Mouse (Mus musculus) intestine, embryonic 16.5 days (tissue): ENCODE measurements around the gene D5Ertd579e. TPM values are rescaled to one million over a fixed set of nuclear protein-coding genes. Genes with fewer than 3 reads are reported as not detected.

ENCODE experiments used
- ATAC-seq: fragments of 200-750 bp; cut with Nextera tagmentation; 2 replicates; pipeline ENCODE4 v1.8.0; 2017; ENCODE audit warnings: moderate TSS enrichment, moderate library complexity
- H3K27ac ChIP-seq: fragments of 300-500 bp; sonication (generic); 2 replicates; pipeline ENCODE4 v1.5.1; 2014; ENCODE audit warnings: mild to moderate bottlenecking, low read length
- H3K27me3 ChIP-seq: fragments of 300-500 bp; sonication (generic); replicated peaks from 2 replicates; pipeline ENCODE4 v1.6.1; 2014; ENCODE audit warnings: low read length, control low read depth, mixed read lengths; ENCODE audit not compliant: control insufficient read depth, insufficient read depth
- H3K36me3 ChIP-seq: fragments of 300-500 bp; sonication (generic); 2 replicates; pipeline ENCODE4 v1.6.1; 2014; ENCODE audit warnings: low read length, control low read depth; ENCODE audit not compliant: control insufficient read depth, insufficient read depth
- H3K4me1 ChIP-seq: fragments of 300-500 bp; sonication (generic); 2 replicates; pipeline ENCODE4 v1.6.1; 2014; ENCODE audit warnings: low read length, control low read depth, mixed read lengths; ENCODE audit not compliant: control insufficient read depth, insufficient read depth
- H3K4me2 ChIP-seq: fragments of 300-500 bp; sonication (generic); 2 replicates; pipeline ENCODE4 v1.6.1; 2014; ENCODE audit warnings: low read depth, low read length, control low read depth
- H3K4me3 ChIP-seq: fragments of 300-500 bp; sonication (generic); 2 replicates; pipeline ENCODE4 v1.5.1; 2014; ENCODE audit warnings: mild to moderate bottlenecking, low read length
- H3K9ac ChIP-seq: fragments of 300-500 bp; sonication (generic); 2 replicates; pipeline ENCODE4 v1.6.1; 2014; ENCODE audit warnings: low read depth, low read length
- H3K9me3 ChIP-seq: fragments of 300-500 bp; sonication (generic); 2 replicates; pipeline ENCODE4 v1.6.1; 2016; ENCODE audit warnings: low read length, control low read depth; ENCODE audit not compliant: control insufficient read depth
- WGBS: fragments of 180-500 bp; shearing (Covaris S2); extraction: QIAGEN DNeasy Blood & Tissue Kit; methylation state at CpG from one replicate; pipeline ENCODE4 v1.1.7; 2014; 5-methylcytosine and 5-hydroxymethylcytosine counted together
- polyA plus RNA-seq: library from polyadenylated mRNA; unstranded; fragments of >200 nt; fragmentation: Nextera tagmentation; extraction: Ambion mirVana; gene quantifications from 2 replicates; pipeline ENCODE4 v1.2.1, GENCODE M21; 2015

D5Ertd579e gene
- polyA plus RNA-seq, 1 experiment from 2014 or later = 14.0 TPM

- Histone ChIP-seq H3K9me3 (no peaks in the 10 kb centered on the region), H3K4me3 (no peak overlapping the region), H3K27ac (peak overlapping the region; percentile 68), H3K9ac (no peak overlapping the region), H3K4me1 (peaks cover 31% of the 10 kb centered on the region), H3K27me3 (no peaks in the 10 kb centered on the region), H3K36me3 (no peaks in the 10 kb centered on the region), H3K4me2 (no peak overlapping the region)
- 59% methylated on average over 5 of the region's 5 CpGs for WGBS
- no peak for ATAC-seq
Measured at GRCm38 (mm10) chr5:36554496-36554895, 141.3 kb downstream of the D5Ertd579e start.

- Histone ChIP-seq H3K27ac (peak overlapping the region; percentile 68), H3K4me3 (no peak overlapping the region), H3K9ac (no peak overlapping the region), H3K36me3 (no peaks in the 10 kb centered on the region), H3K4me1 (peaks cover 27% of the 10 kb centered on the region), H3K27me3 (no peaks in the 10 kb centered on the region), H3K4me2 (no peak overlapping the region), H3K9me3 (no peaks in the 10 kb centered on the region)
- peak; percentile 45 for ATAC-seq
- WGBS = 61% methylated on average over 4 of the region's 4 CpGs
Measured at GRCm38 (mm10) chr5:36553886-36554285, 141.9 kb downstream of the D5Ertd579e start.

- Histone ChIP-seq H3K27ac (no peak overlapping the region), H3K4me3 (no peak overlapping the region), H3K9ac (no peak overlapping the region), H3K4me1 (peaks cover 24% of the 10 kb centered on the region), H3K36me3 (no peaks in the 10 kb centered on the region), H3K4me2 (no peak overlapping the region), H3K27me3 (no peaks in the 10 kb centered on the region), H3K9me3 (no peaks in the 10 kb centered on the region)
- 68% methylated on average over 2 of the region's 2 CpGs for WGBS
- no peak for ATAC-seq
Measured at GRCm38 (mm10) chr5:36553056-36553606, 142.7 kb downstream of the D5Ertd579e start.

GRCm38 (mm10) chr5:36552391-36552790, 143.4 kb downstream of the D5Ertd579e start:
- Histone ChIP-seq H3K27me3 (no peaks in the 10 kb centered on the region), H3K36me3 (no peaks in the 10 kb centered on the region), H3K4me3 (no peak overlapping the region), H3K9me3 (no peaks in the 10 kb centered on the region), H3K9ac (no peak overlapping the region), H3K27ac (no peak overlapping the region), H3K4me2 (no peak overlapping the region), H3K4me1 (peaks cover 21% of the 10 kb centered on the region)
- ATAC-seq = no peak
- WGBS = 77% methylated on average over 4 of the region's 4 CpGs

Other genes starting within 250 kb of the D5Ertd579e start
- gene Grpel1, start 231.0 kb downstream of the D5Ertd579e start, polyA plus RNA-seq = 76.1 and 80.0 TPM in 2 replicates
- 1.6 TPM in 2 replicates for gene Tada2b, start 211.7 kb downstream of the D5Ertd579e start, polyA plus RNA-seq
- gene Ccdc96, start 211.4 kb downstream of the D5Ertd579e start, polyA plus RNA-seq = 0.11 and 0.12 TPM in 2 replicates
- gene Tbc1d14, start 102.7 kb downstream of the D5Ertd579e start, polyA plus RNA-seq = 30.7 and 34.0 TPM in 2 replicates
- 16.5 and 19.7 TPM in 2 replicates for gene Bloc1s4, start 52.6 kb upstream of the D5Ertd579e start, polyA plus RNA-seq
- 280 and 296 TPM in 2 replicates for gene Mrfap1, start 100.7 kb upstream of the D5Ertd579e start, polyA plus RNA-seq
- 44.9 and 64.6 TPM in 2 replicates for gene Man2b2, start 134.6 kb upstream of the D5Ertd579e start, polyA plus RNA-seq
- gene Ppp2r2c, start 172.5 kb upstream of the D5Ertd579e start, polyA plus RNA-seq = 0.40 and 0.42 TPM in 2 replicates